Mouse (Mus musculus): Measurements from ENCODE around the gene Grm4. TPM values are rescaled to one million over a fixed set of nuclear protein-coding genes. Genes with fewer than 3 reads are reported as not detected.

The Grm4 gene
- polyA plus RNA-seq, 1 experiment: not detected

- TF ChIP-seq GATA1 (IDR thresholded peaks at IDR 0.05; ENCODE audit: low read length): no peak
Measured at GRCm38 (mm10) chr17:27389221-27390000, 131.8 kb downstream of the Grm4 start.

GRCm38 (mm10) chr17:27386438-27386837, 134.8 kb downstream of the Grm4 start:
- no peak for TF ChIP-seq GATA1 (IDR thresholded peaks at IDR 0.05; ENCODE audit: low read length)

DNA sequence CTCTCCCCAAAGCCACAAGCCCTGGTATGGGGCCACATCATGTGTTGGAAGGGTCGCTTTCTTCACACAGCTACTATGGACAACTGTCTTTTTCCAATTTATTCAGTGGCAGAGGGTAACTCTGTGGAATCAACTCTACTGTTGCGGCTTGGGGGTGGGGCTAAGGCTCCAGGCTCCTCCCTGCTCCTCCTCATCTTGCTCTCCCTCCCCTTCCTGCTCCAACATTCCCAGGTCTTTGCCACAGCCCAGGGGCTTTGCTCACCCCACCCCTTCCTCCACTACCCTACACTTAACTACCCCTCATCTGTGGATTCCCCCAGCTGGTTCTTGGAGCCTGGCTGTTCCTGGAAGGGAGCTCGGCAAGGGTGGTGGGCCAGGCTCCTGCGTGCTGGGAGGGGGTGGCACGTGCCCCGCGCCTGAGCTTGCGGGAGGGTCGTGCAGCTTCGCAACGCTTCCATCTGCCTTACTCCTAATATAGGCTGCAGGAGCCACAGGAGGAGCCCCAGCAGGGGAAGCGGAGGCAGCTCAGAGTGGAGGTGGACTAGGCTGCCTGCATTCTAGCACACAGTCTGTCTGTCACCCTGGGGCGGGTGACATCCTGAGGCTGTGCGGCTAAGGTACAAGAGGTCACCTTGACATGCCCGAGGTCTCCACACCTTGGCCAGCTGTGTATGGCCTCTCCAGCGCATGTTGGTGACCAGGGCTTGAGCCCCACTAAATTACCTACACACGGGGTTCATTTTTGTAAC, 135.5 kb downstream of the Grm4 start:
- no peak for TF ChIP-seq GATA1 (IDR thresholded peaks at IDR 0.05; ENCODE audit: low read length)

GRCm38 (mm10) chr17:27382916-27383315, 138.3 kb downstream of the Grm4 start:
- no peak for TF ChIP-seq GATA1 (IDR thresholded peaks at IDR 0.05; ENCODE audit: low read length)

DNA sequence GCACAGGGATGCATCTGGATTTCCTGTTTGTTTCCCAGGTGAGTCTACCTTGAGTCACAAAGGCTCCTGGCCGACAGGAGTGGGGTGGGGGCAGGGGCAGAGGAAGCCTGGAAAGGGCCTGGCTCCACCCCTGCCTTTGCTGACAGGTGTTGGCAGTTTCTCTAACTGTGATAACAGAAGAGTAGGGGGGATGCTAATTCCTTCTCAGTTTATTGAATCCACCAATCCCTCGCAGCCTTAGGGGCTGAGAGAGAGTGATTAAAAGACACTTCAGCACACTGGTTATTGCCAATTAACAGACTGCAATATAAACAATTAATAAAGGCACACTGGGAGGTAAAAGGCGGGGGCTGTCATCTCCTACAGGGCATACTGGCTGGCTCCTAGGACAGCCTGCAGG, 142.2 kb downstream of the Grm4 start:
- TF ChIP-seq GATA1 (IDR thresholded peaks at IDR 0.05; ENCODE audit: low read length): no peak

GRCm38 (mm10) chr17:27377151-27377550, 144.1 kb downstream of the Grm4 start:
- no peak for TF ChIP-seq GATA1 (IDR thresholded peaks at IDR 0.05; ENCODE audit: low read length)

DNA sequence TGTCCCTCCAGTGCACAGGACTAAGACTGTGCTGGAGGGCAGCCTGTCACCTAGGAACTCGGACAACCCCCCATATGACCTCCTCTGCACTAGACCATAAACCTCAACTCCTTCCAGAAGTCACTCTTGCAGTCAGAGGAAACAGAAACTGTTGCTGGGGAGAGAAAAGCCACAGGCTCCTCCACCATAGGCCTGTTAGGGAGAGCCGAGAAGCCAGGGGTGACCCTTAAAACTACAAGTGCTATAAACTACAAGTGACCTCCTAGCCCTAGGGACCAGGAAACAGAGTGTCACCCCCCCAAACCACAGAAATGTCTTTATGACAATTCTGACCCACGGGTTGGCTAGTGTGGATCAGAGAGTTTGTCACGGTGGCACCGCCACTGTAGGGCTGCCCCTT, 145.7 kb downstream of the Grm4 start:
- TF ChIP-seq GATA1 (IDR thresholded peaks at IDR 0.05; ENCODE audit: low read length): no peak

Other genes starting within 250 kb of the Grm4 start
- gene Hmga1, start 35.1 kb upstream of the Grm4 start, polyA plus RNA-seq (2012): 1,592 and 2,596 TPM in 2 replicates
- 103 and 142 TPM in 2 replicates for gene AI413582, start 44.4 kb upstream of the Grm4 start, polyA plus RNA-seq (2012)
- 159 and 230 TPM in 2 replicates for gene Nudt3, start 102.1 kb upstream of the Grm4 start, polyA plus RNA-seq (2012)
- gene RPS10-NUDT3, start 113.8 kb upstream of the Grm4 start, polyA plus RNA-seq (2012): not detected in 2 replicates
- 2,779 and 3,446 TPM in 2 replicates for gene Rps10, start 115.3 kb upstream of the Grm4 start, polyA plus RNA-seq (2012)
- gene Pacsin1, start 134.1 kb upstream of the Grm4 start, polyA plus RNA-seq (2012): not detected in 2 replicates
- gene Spdef, start 207.6 kb upstream of the Grm4 start, polyA plus RNA-seq (2012): 0.08 and 0.10 TPM in 2 replicates

All from G1E-ER4 (cell line).